ENCODE assay signal across 9 mouse cellular contexts in the genomic region with DNA sequence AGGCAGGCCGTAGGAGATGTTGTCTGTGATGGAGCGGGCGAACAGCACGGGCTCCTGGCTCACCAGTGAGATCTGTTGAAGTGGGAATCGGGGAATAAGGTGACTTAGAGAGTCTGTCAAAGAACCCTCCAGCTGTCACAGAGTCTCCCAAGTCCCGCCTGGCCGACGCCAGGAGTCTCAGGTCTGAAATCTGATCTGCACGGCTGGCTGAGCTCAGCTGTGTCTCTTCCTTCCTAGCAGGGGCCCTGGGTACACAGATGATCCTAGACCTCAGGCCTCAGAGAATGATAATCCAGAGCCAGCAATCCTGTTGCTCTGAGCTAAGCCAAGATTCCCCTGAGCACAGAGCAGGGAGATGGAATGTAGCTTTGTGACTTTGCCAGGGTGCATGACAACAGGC. TPM values are rescaled to one million over a fixed set of nuclear protein-coding genes. Genes with fewer than 3 reads are reported as not detected.
A peak's percentile ranks its signal among the peaks of the same experiment; 100 is the strongest.
DNase-seq lines count a peak whose midpoint lies in the region; ATAC-seq and TF ChIP-seq lines count a peak whose summit lies in the region.
"Had no signal": no experiment of that assay in that cellular context is flagged by ENCODE, and none has a peak within 500 bp of the region (broad histone marks: within the 10 kb centered on the region; RNA-seq: fewer than 3 reads in every experiment).

No protein-coding gene starts in this region.

- H3K4me2 ChIP-seq in kidney, postnatal 0 days (ENCODE audit: low read length): no peak overlapping the region
- no peak overlapping the region for H3K4me2 ChIP-seq in limb, embryonic 14.5 days (replicated peaks; ENCODE audit: low read depth, low read length, severe bottlenecking)

- no peaks in the 10 kb centered on the region for H3K36me3 ChIP-seq in kidney, postnatal 0 days (ENCODE audit: insufficient read depth, low read length)
- no peaks in the 10 kb centered on the region for H3K36me3 ChIP-seq in limb, embryonic 14.5 days (ENCODE audit: control insufficient read depth, insufficient read depth, low read length)

- H3K9ac ChIP-seq in kidney, postnatal 0 days (ENCODE audit: low read depth, low read length): no peak overlapping the region
- no peak overlapping the region for H3K9ac ChIP-seq in limb, embryonic 14.5 days (ENCODE audit: low read depth, low read length, severe bottlenecking)

- no peak for TF ChIP-seq CTCF in gastrocnemius, adult 2 months (IDR thresholded peaks at IDR 0.05)
- no peak for TF ChIP-seq CTCF in kidney, postnatal 0 days (IDR thresholded peaks at IDR 0.05; ENCODE audit: low read depth)

- WGBS in kidney, postnatal 0 days: 44% methylated on average over 9 of the region's 9 CpGs
- 36% methylated on average over 9 of the region's 9 CpGs for WGBS in limb, embryonic 14.5 days

- peaks cover 10% of the 10 kb centered on the region; the same call in 1 of the 2 replicates for H3K4me1 ChIP-seq in kidney, postnatal 0 days (replicated peaks; ENCODE audit: insufficient read depth, low read length)
- H3K4me1 ChIP-seq in limb, embryonic 14.5 days (ENCODE audit: control insufficient read depth, insufficient read depth, low read length): peaks cover 4% of the 10 kb centered on the region; the same call in 1 of the 2 replicates

- no peaks in the 10 kb centered on the region for H3K27me3 ChIP-seq in kidney, postnatal 0 days (ENCODE audit: insufficient read depth, low read length)
- H3K27me3 ChIP-seq in limb, embryonic 14.5 days (ENCODE audit: control insufficient read depth, insufficient read depth, low read length): no peaks in the 10 kb centered on the region

- H3K4me3 ChIP-seq in gastrocnemius, adult 2 months: no peak overlapping the region
- H3K4me3 ChIP-seq in kidney, postnatal 0 days (replicated peaks; ENCODE audit: low read depth, low read length): no peak overlapping the region
- no peak overlapping the region for H3K4me3 ChIP-seq in limb, embryonic 14.5 days (replicated peaks; ENCODE audit: low read length)

- H3K27ac ChIP-seq in gastrocnemius, adult 2 months: peak overlapping the region; percentile 75
- H3K27ac ChIP-seq in kidney, postnatal 0 days: no peak overlapping the region
- 0 out of 2 replicates have a peak overlapping the region, but pooled peaks have one; percentile 26 for H3K27ac ChIP-seq in limb, embryonic 14.5 days (replicated peaks; ENCODE audit: low read depth, low read length)

- no peak for TF ChIP-seq POLR2A in limb, embryonic 14.5 days (IDR thresholded peaks at IDR 0.05; ENCODE audit: borderline replicate concordance, extremely low read depth, insufficient read depth, insufficient read length)

- DNase-seq in gastrocnemius, adult 2 months: peak; percentile 81
- DNase-seq in gastrocnemius, postnatal 4 days (ENCODE audit: low spot score in 2 of 2): no peak
- peak; percentile 66 for DNase-seq in kidney, postnatal 0 days (ENCODE audit: low spot score)
- DNase-seq in kidney, postnatal 25 days: no peak
- peak; percentile 62 for DNase-seq in embryo, embryonic 11 days
- peak; percentile 31 for DNase-seq in limb, embryonic 14.5 days (ENCODE audit: low spot score)
- DNase-seq in yolk sac, embryonic 10.5 days (ENCODE audit: low spot score): no peak
- DNase-seq in MN1 (ENCODE audit: low spot score): no peak
- DNase-seq: lung, postnatal 10 days had no signal

- H3K9me3 ChIP-seq in kidney, postnatal 0 days (replicated peaks; ENCODE audit: low read length): no peaks in the 10 kb centered on the region
- no peaks in the 10 kb centered on the region for H3K9me3 ChIP-seq in limb, embryonic 14.5 days (ENCODE audit: control insufficient read depth, low read length)

- intact Hi-C loops in gastrocnemius, adult 2 months (cut with DNase I): no loop called here

- no peak for ATAC-seq in kidney, postnatal 0 days (replicated peaks; ENCODE audit: low FRiP score, low read depth)
- peak; percentile 67; the same call in 1 of the 2 replicates for ATAC-seq in limb, embryonic 14.5 days (ENCODE audit: low FRiP score, low read depth)

RNA-seq across cellular contexts. Expression of a gene that starts 21.9 kb away (rescaled TPM):
- 10 to 100 TPM in 1 of 2 experiments, 1 to 10 TPM in 1; 7.1 to 11.9 TPM for total RNA-seq in gastrocnemius, adult 2 months (2021)
- total RNA-seq in gastrocnemius, postnatal 4 days (2021): 1 to 10 TPM; 5.2 to 6.1 TPM
- polyA plus RNA-seq in kidney, postnatal 0 days (2015; fragmentation: Nextera tagmentation; extraction: Ambion mirVana): 3.3 TPM in 2 replicates
- polyA plus RNA-seq in limb, embryonic 14.5 days (2012; rRNA removed): 2.6 and 3.8 TPM in 2 replicates
- 2.2 and 3.4 TPM in 2 replicates for polyA plus RNA-seq in limb, embryonic 14.5 days (2014; fragmentation: Nextera tagmentation; extraction: Ambion mirVana)

RNA-seq across cellular contexts. Expression of a gene that starts 38.4 kb away (rescaled TPM):
- 10 to 100 TPM; 11.7 to 12.2 TPM for total RNA-seq in gastrocnemius, adult 2 months (2021)
- total RNA-seq in gastrocnemius, postnatal 4 days (2021): 10 to 100 TPM in 1 of 2 experiments, 1 to 10 TPM in 1; 9.0 to 11.2 TPM
- 30.3 and 31.6 TPM in 2 replicates for polyA plus RNA-seq in kidney, postnatal 0 days (2015; fragmentation: Nextera tagmentation; extraction: Ambion mirVana)
- 26.5 and 42.0 TPM in 2 replicates for polyA plus RNA-seq in limb, embryonic 14.5 days (2012; rRNA removed)
- polyA plus RNA-seq in limb, embryonic 14.5 days (2014; fragmentation: Nextera tagmentation; extraction: Ambion mirVana): 14.2 and 16.4 TPM in 2 replicates

RNA-seq across cellular contexts. Expression of a gene that starts 41.6 kb away (rescaled TPM):
- total RNA-seq in gastrocnemius, adult 2 months (2021): 1 to 10 TPM; 4.1 to 6.2 TPM
- 10 to 100 TPM; 24.4 to 29.3 TPM for total RNA-seq in gastrocnemius, postnatal 4 days (2021)
- polyA plus RNA-seq in kidney, postnatal 0 days (2015; fragmentation: Nextera tagmentation; extraction: Ambion mirVana): 30.7 and 31.7 TPM in 2 replicates
- 44.2 and 54.9 TPM in 2 replicates for polyA plus RNA-seq in limb, embryonic 14.5 days (2012; rRNA removed)
- polyA plus RNA-seq in limb, embryonic 14.5 days (2014; fragmentation: Nextera tagmentation; extraction: Ambion mirVana): 29.3 and 34.4 TPM in 2 replicates

RNA-seq across cellular contexts. Expression of a gene that starts 42.2 kb away (rescaled TPM):
- 10 to 100 TPM; 38.3 to 41.2 TPM for total RNA-seq in gastrocnemius, adult 2 months (2021)
- total RNA-seq in gastrocnemius, postnatal 4 days (2021): 10 to 100 TPM; 69.9 to 76.4 TPM
- polyA plus RNA-seq in kidney, postnatal 0 days (2015; fragmentation: Nextera tagmentation; extraction: Ambion mirVana): 103 TPM in 2 replicates
- polyA plus RNA-seq in limb, embryonic 14.5 days (2012; rRNA removed): 67.6 and 95.1 TPM in 2 replicates
- polyA plus RNA-seq in limb, embryonic 14.5 days (2014; fragmentation: Nextera tagmentation; extraction: Ambion mirVana): 88.3 and 94.9 TPM in 2 replicates

Comparison
In these comparisons a context has a peak if more than half of its experiments do, and no peak if none do; other contexts are left out.
1. DNase-seq: peak in gastrocnemius, adult 2 months (single experiment), kidney, postnatal 0 days (single experiment), embryo, embryonic 11 days (single experiment) and limb, embryonic 14.5 days (single experiment); none in gastrocnemius, postnatal 4 days (0 of 2), kidney, postnatal 25 days (0 of 2), yolk sac, embryonic 10.5 days (single experiment) and MN1 (single experiment).